Mouse (Mus musculus): ENCODE results near the gene Khnyn.

DNA sequence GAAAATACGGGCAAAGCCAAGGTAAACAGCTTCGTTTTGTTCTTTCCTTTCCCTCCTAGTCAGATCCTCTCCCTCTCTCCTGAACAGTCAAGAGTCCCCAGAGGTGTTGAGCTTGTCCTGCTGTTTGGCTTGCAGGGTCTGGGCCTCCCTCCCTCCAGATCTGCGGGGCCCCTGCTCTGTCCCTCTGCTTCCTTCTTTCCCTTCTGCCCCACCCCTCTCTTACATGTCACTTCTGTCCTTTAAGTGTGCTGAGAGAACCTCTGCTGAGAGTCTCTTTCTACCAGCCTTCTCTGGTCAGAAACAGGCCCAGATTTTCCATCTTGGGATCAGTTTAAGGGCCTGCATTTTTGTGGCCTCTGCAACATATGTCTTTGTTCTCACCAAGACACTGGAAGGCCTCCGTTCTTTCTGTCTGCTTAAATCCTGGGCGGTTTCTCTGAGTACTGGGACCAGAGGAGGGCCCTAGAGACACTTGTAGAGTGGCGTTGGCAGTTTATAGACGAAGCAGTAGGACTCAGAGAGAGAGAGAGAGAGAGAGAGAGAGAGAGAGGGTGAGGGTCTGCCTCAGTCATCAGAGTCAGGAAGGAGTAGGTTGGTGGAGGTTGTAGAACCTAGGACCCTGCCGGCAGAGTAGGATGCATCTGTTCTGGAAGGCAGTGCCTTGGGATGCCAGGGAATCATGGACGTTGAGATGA is 30.2 kb upstream of the Khnyn start:
- TF ChIP-seq POLR2A (IDR thresholded peaks at IDR 0.05; ENCODE audit: low read depth, low read length), result no peak
- TF ChIP-seq CTCF (IDR thresholded peaks at IDR 0.05; ENCODE audit: extremely low read depth, insufficient read length, insufficient replicate concordance, low read depth, low read length), result no peak

All from small intestine, adult 2 months (tissue).